Mouse (Mus musculus) midbrain, embryonic 15.5 days (tissue): ENCODE measurements around the gene Kmt2d. TPM values are rescaled to one million over a fixed set of nuclear protein-coding genes. Genes with fewer than 3 reads are reported as not detected.
"Not testable (repeated sequence)": the region's sequence is repeated elsewhere in the genome, so short reads cannot be mapped to it uniquely, and the experiment has no call there.

Source experiments
- ATAC-seq: fragments of 200-750 bp; cut with Nextera tagmentation; replicated peaks from 2 replicates; pipeline ENCODE4 v1.8.0; 2017; ENCODE audit warnings: moderate TSS enrichment
- H3K27ac ChIP-seq: fragments of 300-500 bp; sonication (generic); 2 replicates; pipeline ENCODE4 v1.5.1; 2015; ENCODE audit warnings: mild to moderate bottlenecking, inconsistent platforms
- H3K27me3 ChIP-seq: fragments of 300-500 bp; sonication (generic); replicated peaks from 2 replicates; pipeline ENCODE4 v1.6.1; 2015; ENCODE audit warnings: inconsistent platforms
- H3K36me3 ChIP-seq: fragments of 300-500 bp; sonication (generic); replicated peaks from 2 replicates; pipeline ENCODE4 v1.6.1; 2015; ENCODE audit warnings: inconsistent platforms
- H3K4me1 ChIP-seq: fragments of 300-500 bp; sonication (generic); 2 replicates; pipeline ENCODE4 v1.6.1; 2015; ENCODE audit warnings: inconsistent platforms
- H3K4me2 ChIP-seq: fragments of 300-500 bp; sonication (generic); 2 replicates; pipeline ENCODE4 v1.6.1; 2015; ENCODE audit warnings: inconsistent platforms, mild to moderate bottlenecking, moderate library complexity
- H3K4me3 ChIP-seq: fragments of 300-500 bp; sonication (generic); 2 replicates; pipeline ENCODE4 v1.5.1; 2015; ENCODE audit warnings: mild to moderate bottlenecking, inconsistent platforms
- H3K9ac ChIP-seq: fragments of 300-500 bp; sonication (generic); 2 replicates; pipeline ENCODE4 v1.6.1; 2015; ENCODE audit warnings: mild to moderate bottlenecking, inconsistent platforms
- H3K9me3 ChIP-seq: fragments of 300-500 bp; sonication (generic); 2 replicates; pipeline ENCODE4 v1.6.1; 2016; ENCODE audit warnings: inconsistent platforms
- WGBS: fragments of 180-500 bp; shearing (Covaris S2); methylation state at CpG from one replicate; pipeline ENCODE4 v1.1.7; 2015; ENCODE audit warnings: mixed read lengths; 5-methylcytosine and 5-hydroxymethylcytosine counted together
- polyA plus RNA-seq: library from polyadenylated mRNA; unstranded; fragments of >200 nt; fragmentation: Nextera tagmentation; extraction: Ambion mirVana; gene quantifications from 2 replicates; pipeline ENCODE4 v1.2.1, GENCODE M21; 2015

Gene Kmt2d
- 11.9 and 13.5 TPM in 2 replicates for polyA plus RNA-seq

- Histone ChIP-seq H3K9me3 (no peaks in the 10 kb centered on the region), H3K4me1 (peaks cover 53% of the 10 kb centered on the region), H3K4me2 (peak within 1 kb of the TSS; percentile 99), H3K9ac (peak within 1 kb of the TSS; percentile 93), H3K27ac (peak within 1 kb of the TSS; percentile 98), H3K4me3 (peak within 1 kb of the TSS; percentile 96), H3K27me3 (no peaks in the 10 kb centered on the region), H3K36me3 (no peaks in the 10 kb centered on the region)
- peak; percentile 58 for ATAC-seq
- WGBS = under 1% methylated on average over 72 of the region's 94 CpGs
Measured at GRCm38 (mm10) chr15:98871070-98871915, at the start of gene Kmt2d. Kmt2d (minus strand) TSS chr15:98871204.

- peak overlapping the region; percentile 82 for H3K4me2 ChIP-seq
- H3K27ac ChIP-seq = peak overlapping the region; percentile 96
- H3K4me3 ChIP-seq = peak overlapping the region; percentile 95
- not testable (repeated sequence) for H3K27me3 ChIP-seq, H3K36me3 ChIP-seq, H3K9me3 ChIP-seq, ATAC-seq
- 24% methylated on average over 8 of the region's 8 CpGs for WGBS
- peak overlapping the region; percentile 27 for H3K9ac ChIP-seq
- H3K4me1 ChIP-seq = peaks cover 31% of the 10 kb centered on the region
Measured at GRCm38 (mm10) chr15:98918499-98918895, 47.5 kb upstream of the Kmt2d start.

GRCm38 (mm10) chr15:98917538-98918498 lies 46.8 kb upstream of the Kmt2d start, which contains the start of gene Lmbr1l:
Lmbr1l (minus strand) TSS chr15:98918231.
- H3K27ac ChIP-seq = peak within 1 kb of the TSS; percentile 96
- H3K9ac ChIP-seq = peak within 1 kb of the TSS; percentile 89
- H3K27me3 ChIP-seq = no peaks in the 10 kb centered on the region
- H3K36me3 ChIP-seq = peaks cover 12% of the 10 kb centered on the region; the same call in 1 of the 2 replicates
- H3K4me2 ChIP-seq = peak within 1 kb of the TSS; percentile 82
- peak; percentile 99 for ATAC-seq
- H3K9me3 ChIP-seq = no peaks in the 10 kb centered on the region
- H3K4me3 ChIP-seq = peak within 1 kb of the TSS; percentile 95
- WGBS = under 1% methylated on average over 72 of the region's 82 CpGs
- H3K4me1 ChIP-seq = peaks cover 31% of the 10 kb centered on the region

- H3K4me3 ChIP-seq = peak overlapping the region; percentile 95
- peaks cover 14% of the 10 kb centered on the region; the same call in 1 of the 2 replicates for H3K36me3 ChIP-seq
- no peaks in the 10 kb centered on the region for H3K27me3 ChIP-seq
- peaks cover 31% of the 10 kb centered on the region for H3K4me1 ChIP-seq
- 0% methylated on average over 14 of the region's 14 CpGs for WGBS
- no peak for ATAC-seq
- no peaks in the 10 kb centered on the region for H3K9me3 ChIP-seq
- peak overlapping the region; percentile 89 for H3K9ac ChIP-seq
- H3K27ac ChIP-seq = peak overlapping the region; percentile 96
- peak overlapping the region; percentile 82 for H3K4me2 ChIP-seq
Measured at GRCm38 (mm10) chr15:98917091-98917490, 46.1 kb upstream of the Kmt2d start.

- H3K9ac ChIP-seq = peak overlapping the region; percentile 89
- H3K4me3 ChIP-seq = peak overlapping the region; percentile 95
- no peak overlapping the region for H3K27ac ChIP-seq
- H3K4me1 ChIP-seq = peaks cover 31% of the 10 kb centered on the region
- H3K9me3 ChIP-seq = no peaks in the 10 kb centered on the region
- no peaks in the 10 kb centered on the region for H3K27me3 ChIP-seq
- no peak for ATAC-seq
- 87% methylated on average over 4 of the region's 4 CpGs for WGBS
- H3K4me2 ChIP-seq = peak overlapping the region; percentile 82
- peaks cover 25% of the 10 kb centered on the region; the same call in 1 of the 2 replicates for H3K36me3 ChIP-seq
Measured at GRCm38 (mm10) chr15:98916016-98916415, 45.0 kb upstream of the Kmt2d start.

- peaks cover 31% of the 10 kb centered on the region for H3K4me1 ChIP-seq
- 94% methylated on average over 6 of the region's 6 CpGs for WGBS
- ATAC-seq = no peak
- H3K4me2 ChIP-seq = no peak overlapping the region
- no peaks in the 10 kb centered on the region for H3K9me3 ChIP-seq
- H3K27me3 ChIP-seq = no peaks in the 10 kb centered on the region
- no peak overlapping the region for H3K27ac ChIP-seq
- H3K4me3 ChIP-seq = no peak overlapping the region
- H3K9ac ChIP-seq = no peak overlapping the region
- peaks cover 34% of the 10 kb centered on the region; the same call in 1 of the 2 replicates for H3K36me3 ChIP-seq
Measured at GRCm38 (mm10) chr15:98914903-98915302, 43.9 kb upstream of the Kmt2d start.

GRCm38 (mm10) chr15:98904692-98905091 lies 33.7 kb upstream of the Kmt2d start:
- Histone ChIP-seq H3K27ac (no peak overlapping the region), H3K27me3 (no peaks in the 10 kb centered on the region), H3K4me1 (no peaks in the 10 kb centered on the region), H3K4me3 (no peak overlapping the region), H3K36me3 (peaks cover 38% of the 10 kb centered on the region), H3K9ac (no peak overlapping the region), H3K9me3 (no peaks in the 10 kb centered on the region), H3K4me2 (no peak overlapping the region)
- no peak for ATAC-seq
- WGBS = 30% methylated on average over 10 of the region's 10 CpGs

GRCm38 (mm10) chr15:98902600-98902999 lies 31.6 kb upstream of the Kmt2d start:
- no peak overlapping the region for H3K27ac ChIP-seq
- H3K4me3 ChIP-seq = no peak overlapping the region
- no peak for ATAC-seq
- H3K4me1 ChIP-seq = peaks cover 5% of the 10 kb centered on the region
- no peak overlapping the region for H3K9ac ChIP-seq
- H3K36me3 ChIP-seq = peaks cover 23% of the 10 kb centered on the region; the same call in 1 of the 2 replicates
- H3K4me2 ChIP-seq = no peak overlapping the region
- no peaks in the 10 kb centered on the region for H3K9me3 ChIP-seq
- H3K27me3 ChIP-seq = peaks cover 14% of the 10 kb centered on the region
- 89% methylated on average over 2 of the region's 2 CpGs for WGBS

- no peak for ATAC-seq
- WGBS = 66% methylated on average over 1 of the region's 1 CpGs
- Histone ChIP-seq H3K4me1 (peaks cover 5% of the 10 kb centered on the region), H3K27ac (no peak overlapping the region), H3K4me2 (no peak overlapping the region), H3K9ac (no peak overlapping the region), H3K4me3 (no peak overlapping the region), H3K27me3 (peaks cover 24% of the 10 kb centered on the region), H3K36me3 (peaks cover 19% of the 10 kb centered on the region; the same call in 1 of the 2 replicates), H3K9me3 (no peaks in the 10 kb centered on the region)
Measured at GRCm38 (mm10) chr15:98901530-98901929, 30.5 kb upstream of the Kmt2d start.

- H3K36me3 ChIP-seq = no peaks in the 10 kb centered on the region
- H3K4me3 ChIP-seq = no peak within 1 kb of the TSS
- no peaks in the 10 kb centered on the region for H3K9me3 ChIP-seq
- WGBS = 2% methylated on average over 40 of the region's 41 CpGs
- no peak within 1 kb of the TSS for H3K27ac ChIP-seq
- peaks cover 55% of the 10 kb centered on the region for H3K27me3 ChIP-seq
- H3K4me1 ChIP-seq = peaks cover 33% of the 10 kb centered on the region
- peak within 1 kb of the TSS; percentile 28 for H3K4me2 ChIP-seq
- no peak within 1 kb of the TSS for H3K9ac ChIP-seq
- ATAC-seq = no peak
Measured at GRCm38 (mm10) chr15:98897928-98898800, 27.2 kb upstream of the Kmt2d start, which contains the start of gene Dhh. Dhh (minus strand) TSS chr15:98898540.

GRCm38 (mm10) chr15:98897495-98897894 lies 26.5 kb upstream of the Kmt2d start:
- H3K4me1 ChIP-seq = peaks cover 33% of the 10 kb centered on the region
- no peak overlapping the region for H3K4me3 ChIP-seq
- peak overlapping the region; percentile 28; the same call in 1 of the 2 replicates for H3K4me2 ChIP-seq
- peaks cover 62% of the 10 kb centered on the region for H3K27me3 ChIP-seq
- no peaks in the 10 kb centered on the region for H3K9me3 ChIP-seq
- no peak overlapping the region for H3K9ac ChIP-seq
- ATAC-seq = no peak
- no peak overlapping the region for H3K27ac ChIP-seq
- WGBS = 6% methylated on average over 10 of the region's 10 CpGs
- H3K36me3 ChIP-seq = no peaks in the 10 kb centered on the region
